Mouse (Mus musculus) frontal cortex, postnatal 10 days (tissue): ENCODE measurements around the gene Cttnbp2nl.
A peak's percentile ranks its signal among the peaks of the same experiment; 100 is the strongest.

Source experiments
- DNase-seq, 2 experiments: peaks; one replicate each; pipeline ENCODE4 v3.0.0; 2022; ENCODE audit warnings: low spot score in 2 of 2, mixed read lengths in 1 of 2

The Cttnbp2nl gene

DNA sequence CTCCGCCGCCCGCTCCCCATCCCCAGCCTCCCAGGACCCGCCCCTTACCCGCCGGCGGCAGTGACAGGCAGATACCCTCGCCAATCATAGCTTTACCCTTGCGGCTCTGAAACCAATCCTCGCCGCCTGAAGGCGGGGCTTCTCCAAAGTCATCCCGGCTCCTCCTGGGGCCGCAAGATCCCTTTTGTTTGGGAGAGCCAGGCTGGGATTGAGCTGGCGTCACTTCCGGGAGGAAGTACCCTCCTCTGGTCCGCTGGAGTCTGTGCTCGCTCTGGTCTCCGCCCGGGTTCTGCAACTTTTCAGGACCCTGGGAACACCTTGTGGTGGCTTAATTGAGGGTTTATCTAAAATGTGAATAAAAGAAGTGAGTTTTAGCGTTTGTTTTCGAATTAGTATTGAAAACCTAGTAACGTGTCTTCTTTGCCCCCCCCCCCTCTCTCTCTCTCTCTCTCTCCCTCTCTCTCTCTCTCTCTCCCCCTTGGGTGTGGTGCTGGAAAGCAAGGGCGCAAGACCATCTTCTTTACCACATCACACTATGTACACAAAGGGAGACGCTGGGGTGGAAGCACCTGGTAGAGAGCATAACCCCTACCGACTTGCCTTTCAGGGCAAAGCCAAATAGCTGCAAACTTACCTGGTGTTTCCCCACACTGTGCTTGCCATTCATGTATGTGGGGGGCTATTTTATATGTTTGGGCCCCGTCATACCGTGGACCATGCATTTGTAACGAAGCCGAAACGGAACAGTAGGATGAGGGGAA is at the start of gene Cttnbp2nl:
Gene Cttnbp2nl (minus strand): TSS at position 210 of the 761 bp plus-strand sequence.
- DNase-seq: peak; percentile 97 to 99

DNA sequence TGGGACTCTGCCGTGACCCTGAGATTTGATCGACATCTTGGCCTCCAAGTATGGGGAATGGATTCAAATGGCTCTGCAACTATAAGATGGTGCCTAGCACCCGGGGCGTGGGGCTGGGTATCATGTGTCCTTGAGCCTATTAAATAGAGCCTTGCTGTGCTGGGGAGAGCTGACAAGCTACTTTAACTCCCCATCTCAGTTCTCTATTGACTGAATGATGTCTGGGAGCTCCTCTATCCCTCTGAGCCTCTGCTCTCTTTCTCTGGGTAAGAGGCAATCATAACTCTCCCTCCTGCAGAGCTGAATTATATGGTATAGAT is 47.3 kb upstream of the Cttnbp2nl start:
- DNase-seq: no peak

DNA sequence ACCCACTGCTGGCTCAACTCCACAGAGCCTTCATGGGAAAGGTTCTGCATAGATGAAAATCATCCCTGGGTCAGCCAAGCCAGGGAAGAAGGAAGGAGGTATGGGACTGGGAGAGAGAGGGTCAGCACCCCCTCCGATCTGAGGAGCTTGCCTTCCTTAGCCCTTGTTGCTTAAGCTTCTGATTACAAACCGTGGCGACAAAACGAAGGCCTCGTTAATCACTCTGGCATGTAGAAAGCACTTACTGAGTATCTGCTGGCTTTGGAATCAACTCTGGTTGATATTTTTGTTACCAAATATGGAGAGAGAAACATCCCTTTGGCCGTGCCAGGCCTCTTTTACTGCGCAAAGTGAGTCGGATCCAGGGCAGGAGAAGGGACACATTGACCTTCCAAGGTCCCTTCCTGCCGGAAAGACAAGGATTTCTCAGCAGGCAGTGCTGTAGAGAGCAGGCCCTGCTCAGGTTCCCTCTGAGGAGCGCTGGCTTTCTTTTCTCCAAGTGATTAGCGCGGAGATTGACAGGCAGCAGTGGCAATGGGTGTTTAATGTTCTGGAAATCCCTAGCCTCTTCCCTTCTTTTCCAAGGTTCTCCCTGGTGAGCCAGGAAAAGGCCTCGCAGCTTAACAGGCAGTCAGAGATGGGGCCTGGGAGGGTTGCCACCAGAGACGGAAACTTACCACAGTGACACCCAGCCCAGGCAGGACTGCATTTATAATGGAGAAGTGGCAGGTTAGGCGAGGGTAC is 46.8 kb upstream of the Cttnbp2nl start:
- DNase-seq: no peak

DNA sequence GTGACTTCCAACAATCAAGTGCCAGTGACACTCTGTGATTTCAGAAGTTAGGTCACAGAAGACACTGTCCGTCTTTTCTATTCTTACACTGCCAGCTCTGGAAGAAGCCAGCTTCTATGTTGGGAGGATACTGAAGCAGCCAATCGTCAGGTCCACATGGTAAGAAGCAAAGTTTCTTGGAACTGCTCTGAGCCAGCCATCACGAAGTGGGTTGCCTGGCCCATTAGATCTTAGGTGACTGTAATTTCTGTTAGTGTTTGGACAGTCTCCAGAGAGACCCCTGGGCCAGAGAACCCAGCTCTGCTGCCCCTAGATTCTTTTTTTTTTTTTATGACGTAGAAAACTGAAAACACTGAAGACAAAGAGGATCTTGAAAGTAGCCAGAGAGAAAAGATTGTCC is 44.6 kb upstream of the Cttnbp2nl start:
- no peak for DNase-seq

DNA sequence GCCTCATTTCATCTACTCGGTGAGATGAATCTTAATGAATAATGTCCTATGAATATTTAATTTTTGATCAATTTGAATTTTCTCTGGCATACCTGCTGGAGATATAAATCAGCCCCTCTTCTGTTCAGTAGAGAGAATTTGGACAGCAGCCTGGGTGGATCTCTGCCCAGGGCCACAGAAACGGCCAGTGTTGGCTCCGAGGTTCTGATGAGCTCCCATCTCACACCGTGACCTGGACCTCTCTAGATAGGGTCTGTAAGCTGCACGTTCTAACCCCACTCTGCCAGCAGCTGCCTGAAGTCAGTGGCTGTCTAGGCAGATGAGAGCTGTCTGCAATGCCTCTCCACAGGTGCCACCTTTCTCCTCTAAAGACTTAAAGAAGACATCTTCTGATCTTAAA is 42.1 kb upstream of the Cttnbp2nl start:
- DNase-seq: no peak

DNA sequence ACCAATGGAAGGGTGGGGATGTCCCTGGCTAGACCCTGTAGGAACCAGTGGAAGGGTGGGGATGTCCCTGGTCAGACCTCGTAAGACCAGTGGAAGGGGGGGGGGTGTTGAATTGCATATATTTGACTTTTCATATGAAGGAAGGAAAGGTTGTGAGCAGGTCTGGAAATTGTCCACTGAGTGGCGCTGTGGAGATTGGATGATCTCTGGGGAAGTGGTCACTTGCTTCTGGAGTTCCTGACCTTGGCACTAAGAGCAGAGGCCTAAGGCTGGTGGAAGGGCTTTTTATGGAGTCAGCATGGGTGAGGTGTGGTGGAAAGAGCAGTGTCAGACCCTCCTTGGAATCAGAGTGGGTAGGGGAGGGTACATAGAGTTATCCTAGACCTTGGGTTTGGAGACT is 41.5 kb upstream of the Cttnbp2nl start:
- no peak for DNase-seq

DNA sequence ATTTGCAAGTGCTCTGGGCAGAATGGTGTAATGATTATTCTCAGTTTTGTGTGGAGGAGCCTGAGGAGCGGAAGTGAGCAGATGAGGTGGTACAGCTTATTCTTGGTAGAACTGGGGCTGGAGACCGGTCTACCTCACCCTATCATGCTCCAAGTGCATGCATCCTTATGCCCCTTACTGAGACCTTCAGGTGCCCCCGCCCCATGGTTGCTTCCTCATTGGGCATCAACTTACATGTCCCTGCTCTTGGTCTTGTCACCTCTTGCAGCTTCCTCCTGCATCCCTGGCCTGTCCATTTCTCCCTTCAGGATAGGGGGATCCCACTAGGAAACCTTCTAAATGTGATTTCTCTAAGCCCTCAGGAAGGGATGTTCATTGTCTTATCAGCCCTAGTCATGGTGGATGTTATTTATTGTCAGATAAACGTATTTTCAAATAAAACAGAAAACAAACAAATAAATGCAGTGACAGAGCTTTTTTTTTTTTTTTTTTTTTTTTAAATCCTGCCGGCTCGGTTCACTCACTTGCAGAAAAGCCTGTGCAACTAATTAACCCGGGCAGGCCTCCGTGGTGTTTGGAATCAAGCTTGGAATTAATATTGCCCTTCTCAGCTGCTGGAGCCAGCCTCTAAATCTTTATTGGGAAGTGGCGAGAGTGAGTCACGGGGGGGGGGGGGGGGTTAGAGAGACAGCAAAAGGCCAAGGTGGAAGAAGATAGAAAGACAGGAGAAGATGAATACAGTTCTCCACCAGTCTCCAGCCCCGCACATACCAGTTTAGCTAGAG is 40.0 kb upstream of the Cttnbp2nl start:
- no peak for DNase-seq

DNA sequence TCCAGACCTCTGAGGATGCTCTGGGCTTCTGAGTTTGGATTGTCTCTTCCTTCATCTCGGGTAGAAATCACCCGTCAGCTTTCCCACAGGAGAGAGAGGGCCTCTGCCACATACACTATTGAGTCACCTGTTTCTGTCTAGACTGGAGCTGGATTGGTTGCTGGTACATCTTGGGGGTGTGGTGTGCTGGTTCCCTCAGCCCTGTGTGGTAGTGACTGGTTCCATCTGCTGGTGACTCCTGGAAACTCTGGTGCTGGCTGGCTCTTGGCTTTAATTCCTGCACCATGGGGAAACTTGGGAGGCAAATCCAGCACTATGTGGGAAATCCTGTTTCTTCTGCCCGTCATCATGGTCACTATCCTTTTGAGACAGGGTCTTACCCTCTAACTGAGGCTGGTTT is 38.0 kb upstream of the Cttnbp2nl start:
- peak; percentile 18 to 39 for DNase-seq

DNA sequence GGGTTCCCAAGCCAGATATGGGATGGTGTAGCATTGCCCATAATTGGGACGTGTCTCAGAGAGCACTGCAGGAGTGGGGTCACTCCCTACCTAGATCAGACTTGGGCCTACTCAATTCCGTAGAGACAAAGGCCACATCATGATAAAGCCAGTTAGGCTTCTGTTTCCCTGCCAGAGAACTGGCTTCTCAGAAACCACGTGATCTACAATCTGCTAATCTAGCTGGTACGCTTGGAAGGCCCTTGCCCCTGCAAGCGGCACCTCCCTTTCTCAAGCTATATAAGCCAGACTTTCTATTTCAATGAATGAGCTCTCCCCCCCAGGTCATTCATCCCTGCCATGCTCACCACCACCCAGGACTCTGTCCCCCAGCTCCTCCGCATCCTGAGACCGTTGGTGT is 37.2 kb upstream of the Cttnbp2nl start:
- no peak for DNase-seq

DNA sequence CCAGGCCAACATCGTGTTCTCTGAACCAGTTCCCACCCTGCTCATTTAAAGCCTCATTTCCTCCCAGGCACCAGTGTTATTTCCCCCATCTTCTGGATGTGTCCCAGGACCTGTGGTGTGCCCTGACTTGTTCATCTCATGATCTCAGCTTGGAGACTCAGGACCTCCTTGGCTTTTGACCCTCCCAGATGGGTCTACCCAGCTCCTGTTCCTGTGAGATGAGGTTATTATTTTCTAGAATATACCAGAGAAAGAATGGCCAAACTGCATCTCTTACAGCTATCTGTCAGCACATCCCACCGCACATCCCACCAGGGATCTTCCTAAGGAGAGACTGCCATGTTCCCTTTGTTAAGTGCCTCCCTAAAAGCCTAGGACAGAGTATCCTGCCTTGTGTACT is 35.7 kb upstream of the Cttnbp2nl start:
- DNase-seq: no peak

DNA sequence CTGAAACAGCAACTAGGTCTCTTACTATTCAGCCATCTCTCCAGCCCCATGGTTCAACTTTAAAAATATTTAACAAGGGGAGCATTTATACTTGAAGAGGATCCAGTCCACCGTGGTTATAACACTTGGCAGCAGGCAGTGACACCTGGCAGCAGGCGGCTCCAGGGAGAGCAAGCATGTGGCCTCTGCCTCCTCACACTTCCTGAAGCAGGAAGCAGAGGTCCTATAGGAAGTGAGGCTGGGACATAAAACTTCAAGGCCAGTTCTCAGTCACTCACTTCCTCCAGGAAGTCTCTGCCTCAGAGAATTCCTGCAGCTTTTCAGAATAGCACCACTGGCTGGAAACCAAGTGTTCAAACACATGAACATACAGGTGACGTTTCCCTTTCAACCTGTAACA is 34.4 kb upstream of the Cttnbp2nl start:
- no peak for DNase-seq

DNA sequence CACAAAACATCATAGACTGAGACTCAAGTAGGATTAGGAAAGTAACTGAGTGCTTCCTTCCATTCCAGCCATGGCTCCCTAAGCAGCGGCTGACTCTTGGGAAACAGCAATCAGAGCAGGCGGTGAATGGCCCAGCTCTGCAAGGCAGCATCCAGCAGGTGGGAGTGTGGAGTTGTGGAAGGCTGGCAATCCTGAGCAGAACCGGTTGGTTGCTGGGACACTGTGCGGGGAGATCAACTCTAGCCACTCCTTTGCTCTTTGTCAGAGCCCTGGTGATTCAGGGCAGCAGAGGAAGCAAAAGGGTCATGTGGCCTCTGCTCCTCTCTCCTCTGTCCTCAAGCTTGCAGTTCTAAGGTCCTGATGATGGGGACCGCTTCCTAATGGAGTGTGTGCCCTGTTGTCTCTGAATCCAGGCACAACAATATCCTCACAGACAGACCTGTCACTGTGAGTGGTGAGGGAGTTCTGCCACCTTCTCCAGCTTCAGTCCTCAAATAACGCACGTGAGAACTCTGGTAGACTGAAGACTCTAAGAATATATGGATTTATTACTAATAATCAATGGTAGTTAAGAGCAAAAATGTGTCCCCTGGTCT is 25.4 kb upstream of the Cttnbp2nl start:
- DNase-seq: peak; percentile 59 to 81

DNA sequence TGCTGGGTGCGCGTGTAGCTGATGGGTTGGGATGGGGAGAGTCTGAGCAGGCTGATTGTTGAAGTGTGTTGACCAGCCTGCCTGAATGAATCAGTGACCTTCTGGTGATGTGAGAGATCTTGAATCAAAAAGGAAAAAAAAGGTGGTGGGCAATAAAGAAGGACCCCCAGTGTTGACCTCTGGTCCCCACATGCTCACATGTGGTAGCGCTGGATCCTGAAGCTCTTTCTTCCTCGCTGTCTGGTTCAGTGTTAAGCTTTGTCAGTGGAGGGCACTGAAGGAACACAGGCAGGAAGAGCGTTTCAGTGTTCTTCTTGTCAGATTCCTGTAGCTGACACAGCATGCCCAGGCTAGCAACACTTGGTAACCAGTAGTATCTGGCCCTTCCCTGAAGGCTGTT is 22.9 kb upstream of the Cttnbp2nl start:
- DNase-seq: no peak

DNA sequence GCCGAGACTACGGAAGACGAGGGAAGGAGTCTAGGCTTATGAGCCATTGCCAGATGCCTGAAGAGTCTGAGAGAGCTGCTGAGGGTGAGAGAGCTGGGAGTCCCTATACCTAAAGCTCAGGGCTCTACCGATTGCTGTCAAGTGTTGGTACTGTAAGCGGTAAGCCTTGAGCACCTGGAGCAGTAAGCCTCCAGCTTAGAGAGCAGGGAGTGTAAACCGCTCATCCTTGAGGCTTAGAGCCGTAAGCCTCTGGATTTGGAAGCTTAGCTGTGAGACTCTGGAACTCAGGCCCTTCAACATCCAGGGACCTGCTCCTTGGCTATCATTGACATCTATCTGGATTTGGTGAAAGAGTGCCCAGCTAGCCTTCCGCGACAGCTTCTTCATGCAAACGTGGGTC is 19.6 kb upstream of the Cttnbp2nl start:
- DNase-seq: no peak

DNA sequence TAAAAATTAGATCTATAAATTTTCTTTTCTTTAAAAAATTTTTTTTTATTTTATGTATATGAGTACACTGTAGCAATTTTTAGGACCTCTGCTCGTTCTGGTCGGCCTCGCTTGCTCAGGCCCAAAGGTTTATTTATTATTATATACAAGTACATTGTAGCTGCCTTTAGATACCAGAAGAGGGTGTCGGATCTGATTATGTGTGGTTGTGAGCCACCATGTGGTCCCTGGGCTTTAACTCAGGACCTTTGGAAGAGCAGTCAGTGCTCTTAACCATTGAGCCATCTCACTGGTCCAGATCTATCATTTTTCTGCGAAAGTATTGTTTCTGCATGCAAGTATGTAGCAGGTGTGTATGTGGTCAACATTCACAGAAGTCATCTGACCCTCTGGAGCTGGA is 18.3 kb upstream of the Cttnbp2nl start:
- DNase-seq: no peak

DNA sequence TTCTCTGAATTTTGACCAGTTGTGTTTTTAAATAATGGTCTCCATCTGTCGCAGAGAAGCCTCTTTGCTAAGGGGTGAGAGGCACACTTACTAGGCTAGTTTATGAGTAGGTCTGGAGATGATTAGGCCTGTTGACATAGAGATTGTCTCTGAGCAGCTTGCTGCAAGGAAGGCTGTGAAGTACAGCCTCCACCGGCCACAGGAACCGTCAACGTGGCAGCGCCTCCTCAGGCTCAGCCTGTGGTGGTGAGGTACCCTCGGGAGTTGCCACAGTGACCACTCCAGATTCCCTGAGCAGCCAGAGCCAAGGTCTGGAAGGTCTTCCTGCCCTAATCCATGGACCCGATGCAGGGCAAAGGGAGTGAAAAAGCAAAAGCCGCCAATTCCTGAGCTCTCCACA is 17.6 kb upstream of the Cttnbp2nl start:
- DNase-seq: no peak

DNA sequence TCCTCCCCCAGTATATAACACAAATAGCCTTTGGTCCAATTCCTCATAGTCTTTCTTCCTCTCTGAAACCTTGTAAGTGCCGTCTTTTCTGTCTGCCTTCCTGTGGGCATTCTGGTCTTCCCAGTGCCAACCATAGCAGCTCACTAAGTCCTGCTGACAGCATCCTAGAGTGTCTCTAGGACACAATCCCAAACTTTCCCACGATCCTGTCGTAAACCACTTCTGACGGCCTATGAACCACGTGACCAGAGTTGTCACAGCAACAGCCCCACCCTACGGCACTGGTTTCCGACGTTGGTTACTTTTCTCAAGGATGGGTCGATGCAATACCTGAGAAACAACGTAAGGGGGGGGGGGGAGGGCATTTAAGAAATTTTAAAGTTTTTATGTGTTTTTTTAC is 13.6 kb upstream of the Cttnbp2nl start, which contains the start of gene 4930564D02Rik:
Gene 4930564D02Rik (plus strand): TSS at position 301 of the 400 bp plus-strand sequence.
- DNase-seq: no peak

DNA sequence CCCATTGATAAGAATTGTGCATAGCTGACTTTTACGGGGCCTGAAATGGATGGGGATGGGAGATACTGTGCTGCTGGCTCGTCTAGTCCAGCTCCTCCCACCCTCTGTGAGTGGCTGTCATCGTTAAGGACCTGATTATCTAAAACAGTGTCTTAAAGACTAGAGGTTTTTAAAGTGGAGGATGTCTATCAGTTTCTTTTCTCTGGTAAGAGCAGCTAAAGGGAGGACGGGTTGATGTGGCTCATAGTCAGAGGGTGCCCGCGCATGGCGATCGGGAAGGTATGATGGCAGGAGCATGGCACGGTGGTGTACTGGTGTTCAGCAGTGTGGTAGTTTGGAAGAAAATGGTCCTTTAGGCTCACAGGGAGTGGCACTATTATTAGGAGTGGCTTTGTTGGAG is 9.7 kb upstream of the Cttnbp2nl start:
- DNase-seq: no peak

DNA sequence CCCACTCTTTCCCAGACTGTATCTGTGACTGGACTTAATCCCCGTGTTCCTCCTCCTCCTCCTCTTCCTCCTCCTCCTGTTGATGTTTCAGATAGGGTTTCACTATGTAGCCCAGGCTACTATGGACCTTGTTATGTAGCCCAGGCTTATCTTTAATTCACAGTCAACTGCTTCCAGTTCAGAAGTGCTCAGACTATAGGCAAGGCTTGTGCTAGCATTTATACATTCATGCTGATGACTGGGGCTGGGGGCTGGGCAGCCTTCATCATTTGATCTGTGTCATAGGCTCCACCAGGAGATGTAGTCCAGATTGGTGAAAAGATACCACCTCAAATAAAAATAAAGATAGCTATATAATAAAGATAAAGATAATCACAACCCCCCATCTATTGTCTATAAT is 9.0 kb upstream of the Cttnbp2nl start:
- no peak for DNase-seq

DNA sequence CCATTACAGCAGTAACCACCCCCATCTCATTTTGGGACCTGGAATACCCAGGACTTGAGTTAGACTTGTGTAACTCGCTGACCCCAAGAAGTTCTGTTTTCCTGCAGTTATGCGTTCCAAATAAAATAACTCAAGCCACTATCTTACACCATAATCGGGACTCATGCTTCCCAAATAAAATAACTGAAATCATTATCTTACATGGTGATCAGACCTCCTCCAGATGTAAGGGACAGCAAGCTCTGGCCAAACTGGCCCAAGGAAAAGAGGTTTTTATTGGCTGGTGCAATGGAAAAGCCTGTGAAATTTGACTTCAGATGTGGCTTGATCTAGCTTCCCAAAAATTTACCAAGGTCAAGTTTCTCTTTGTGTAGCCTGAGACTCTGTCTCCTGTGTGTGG is 8.6 kb upstream of the Cttnbp2nl start:
- no peak for DNase-seq

DNA sequence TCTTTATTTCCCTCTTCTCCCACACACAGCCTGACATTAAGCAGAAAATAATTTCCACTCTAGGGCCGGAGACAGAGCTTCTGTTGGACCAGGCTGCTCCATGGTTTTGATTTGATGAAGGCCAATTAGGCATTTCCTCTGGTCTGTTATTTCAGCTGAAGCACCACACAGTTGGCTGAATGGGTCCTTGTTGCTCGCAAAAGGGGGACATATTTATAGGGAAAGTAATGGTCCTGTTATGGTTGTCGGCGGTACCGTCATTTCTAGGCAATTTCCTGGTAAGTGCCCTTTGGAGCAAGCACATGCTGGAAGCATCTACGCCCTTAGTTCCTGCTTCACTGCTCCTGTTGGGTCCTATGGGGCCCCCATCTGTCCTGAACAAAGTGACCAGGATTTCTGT is 8.0 kb upstream of the Cttnbp2nl start:
- DNase-seq: no peak

DNA sequence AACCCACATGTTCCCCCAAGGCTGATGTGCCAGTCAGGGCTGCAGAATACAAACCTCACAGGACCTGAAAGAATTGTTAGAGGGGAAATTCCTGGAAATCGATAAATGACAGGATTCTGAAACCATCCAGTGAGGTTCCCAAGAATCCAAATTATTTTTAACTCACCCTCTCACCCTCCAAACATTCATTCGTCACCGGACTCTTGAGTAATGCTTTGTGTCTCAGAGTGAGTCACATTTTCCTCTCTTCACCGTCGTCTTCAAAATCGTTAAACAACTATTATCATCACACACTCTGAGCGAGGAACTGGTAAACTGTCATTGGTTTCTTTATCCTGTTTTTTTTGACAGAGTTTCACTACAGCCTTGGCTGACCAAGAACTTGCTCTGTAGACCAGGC is 7.0 kb upstream of the Cttnbp2nl start:
- DNase-seq: no peak
